Mouse (Mus musculus): ENCODE data around the gene Chst3. TPM values are rescaled to one million over a fixed set of nuclear protein-coding genes. Genes with fewer than 3 reads are reported as not detected.
A peak's percentile ranks its signal among the peaks of the same experiment; 100 is the strongest.
"Not testable (repeated sequence)": the region's sequence is repeated elsewhere in the genome, so short reads cannot be mapped to it uniquely, and the experiment has no call there.

The Chst3 gene
- polyA plus RNA-seq, 1 experiment from 2014 or later = 1.3 TPM

- ATAC-seq (replicated peaks; ENCODE audit: low FRiP score, low TSS enrichment, low read depth) (no peak), DNase-seq (ENCODE audit: low spot score) (no peak)
- Histone ChIP-seq H3K27me3 (replicated peaks; ENCODE audit: control insufficient read depth, insufficient read depth, low read length) (no peaks in the 10 kb centered on the region), H3K4me3 (ENCODE audit: low read depth, low read length) (no peak overlapping the region), H3K36me3 (ENCODE audit: control insufficient read depth, insufficient read depth, low read length) (no peaks in the 10 kb centered on the region), H3K9me3 (ENCODE audit: control insufficient read depth, low read length) (no peaks in the 10 kb centered on the region), H3K4me1 (replicated peaks; ENCODE audit: control insufficient read depth, insufficient read depth, low read length) (0 out of 2 replicates have a peak, but pooled peaks cover 3% of the 10 kb centered on the region), H3K27ac (ENCODE audit: low read depth) (no peak overlapping the region), H3K4me2 (ENCODE audit: low read length) (no peak overlapping the region), H3K9ac (ENCODE audit: low read length) (no peak overlapping the region)
- WGBS = 78% methylated on average over 5 of the region's 5 CpGs
Measured at GRCm38 (mm10) chr10:60243941-60244340, 24.9 kb upstream of the Chst3 start.

DNA sequence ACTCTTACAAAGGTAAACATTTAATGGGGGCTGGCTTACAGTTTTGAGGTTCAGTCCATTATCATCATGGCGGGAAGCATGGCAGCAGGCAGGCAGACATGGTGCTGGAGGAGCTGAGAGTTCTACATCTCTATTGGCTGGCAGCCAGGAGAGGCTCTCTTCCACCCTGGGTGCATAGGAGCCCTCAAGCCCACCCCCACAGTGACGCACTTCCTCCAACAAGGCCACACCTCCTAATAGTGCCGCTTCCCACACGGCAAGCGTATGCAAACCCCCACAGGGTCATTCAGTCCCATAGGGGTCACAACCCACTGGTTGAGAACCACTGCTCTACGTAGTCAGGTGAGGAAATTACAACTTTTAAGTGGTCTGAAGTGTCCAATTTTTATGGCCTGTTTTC, 21.4 kb upstream of the Chst3 start:
- H3K9ac ChIP-seq (ENCODE audit: low read length) = no peak overlapping the region
- H3K27ac ChIP-seq (ENCODE audit: low read depth) = no peak overlapping the region
- no peak overlapping the region for H3K4me3 ChIP-seq (ENCODE audit: low read depth, low read length)
- 0 out of 2 replicates have a peak, but pooled peaks cover 3% of the 10 kb centered on the region for H3K4me1 ChIP-seq (replicated peaks; ENCODE audit: control insufficient read depth, insufficient read depth, low read length)
- DNase-seq (ENCODE audit: low spot score) = no peak
- no peak for ATAC-seq (replicated peaks; ENCODE audit: low FRiP score, low TSS enrichment, low read depth)
- H3K27me3 ChIP-seq (replicated peaks; ENCODE audit: control insufficient read depth, insufficient read depth, low read length) = no peaks in the 10 kb centered on the region
- no peaks in the 10 kb centered on the region for H3K9me3 ChIP-seq (ENCODE audit: control insufficient read depth, low read length)
- no peak overlapping the region for H3K4me2 ChIP-seq (ENCODE audit: low read length)
- no peaks in the 10 kb centered on the region for H3K36me3 ChIP-seq (ENCODE audit: control insufficient read depth, insufficient read depth, low read length)
- 88% methylated on average over 6 of the region's 6 CpGs for WGBS

GRCm38 (mm10) chr10:60237475-60238154, 18.6 kb upstream of the Chst3 start:
- H3K4me3 ChIP-seq (ENCODE audit: low read depth, low read length) = no peak overlapping the region
- 64% methylated on average over 10 of the region's 10 CpGs for WGBS
- ATAC-seq (replicated peaks; ENCODE audit: low FRiP score, low TSS enrichment, low read depth) (no peak), DNase-seq (ENCODE audit: low spot score) (peak; percentile 76)
- no peaks in the 10 kb centered on the region for H3K27me3 ChIP-seq (replicated peaks; ENCODE audit: control insufficient read depth, insufficient read depth, low read length)
- H3K9ac ChIP-seq (ENCODE audit: low read length) = no peak overlapping the region
- H3K27ac ChIP-seq (ENCODE audit: low read depth) = no peak overlapping the region
- no peaks in the 10 kb centered on the region for H3K4me1 ChIP-seq (replicated peaks; ENCODE audit: control insufficient read depth, insufficient read depth, low read length)
- no peaks in the 10 kb centered on the region for H3K36me3 ChIP-seq (ENCODE audit: control insufficient read depth, insufficient read depth, low read length)
- no peaks in the 10 kb centered on the region for H3K9me3 ChIP-seq (ENCODE audit: control insufficient read depth, low read length)
- H3K4me2 ChIP-seq (ENCODE audit: low read length) = no peak overlapping the region

DNA sequence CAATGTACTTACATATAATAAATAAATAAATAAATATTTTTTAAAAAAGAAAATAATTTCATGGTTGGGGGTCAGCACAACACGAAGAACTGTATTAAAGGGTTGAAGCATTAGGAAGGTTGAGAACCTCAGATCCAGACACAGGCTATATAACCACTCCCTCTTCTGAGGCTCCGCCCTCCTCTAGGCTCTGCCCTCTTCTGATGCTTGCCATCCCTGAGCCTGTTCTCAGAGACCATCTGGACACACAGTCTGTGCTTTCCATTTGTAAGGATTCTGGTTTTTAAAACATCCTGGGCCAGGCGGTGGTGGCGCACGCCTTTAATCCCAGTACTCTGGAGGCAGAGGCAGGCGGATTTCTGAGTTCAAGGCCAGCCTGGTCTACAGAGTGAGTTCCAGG, 16.8 kb upstream of the Chst3 start:
- not testable (repeated sequence) for ATAC-seq (replicated peaks; ENCODE audit: low FRiP score, low TSS enrichment, low read depth); H3K36me3 ChIP-seq (ENCODE audit: control insufficient read depth, insufficient read depth, low read length); H3K27ac ChIP-seq (ENCODE audit: low read depth); H3K9ac ChIP-seq (ENCODE audit: low read length); H3K9me3 ChIP-seq (ENCODE audit: control insufficient read depth, low read length); H3K4me1 ChIP-seq (replicated peaks; ENCODE audit: control insufficient read depth, insufficient read depth, low read length); DNase-seq (ENCODE audit: low spot score); H3K27me3 ChIP-seq (replicated peaks; ENCODE audit: control insufficient read depth, insufficient read depth, low read length); H3K4me3 ChIP-seq (ENCODE audit: low read depth, low read length); H3K4me2 ChIP-seq (ENCODE audit: low read length)
- 92% methylated on average over 6 of the region's 6 CpGs for WGBS

- no peak overlapping the region for H3K4me3 ChIP-seq (ENCODE audit: low read depth, low read length)
- H3K27ac ChIP-seq (ENCODE audit: low read depth) = no peak overlapping the region
- WGBS = 76% methylated on average over 9 of the region's 9 CpGs
- ATAC-seq (replicated peaks; ENCODE audit: low FRiP score, low TSS enrichment, low read depth) (no peak), DNase-seq (ENCODE audit: low spot score) (no peak)
- H3K27me3 ChIP-seq (replicated peaks; ENCODE audit: control insufficient read depth, insufficient read depth, low read length) = no peaks in the 10 kb centered on the region
- no peaks in the 10 kb centered on the region for H3K36me3 ChIP-seq (ENCODE audit: control insufficient read depth, insufficient read depth, low read length)
- no peaks in the 10 kb centered on the region for H3K9me3 ChIP-seq (ENCODE audit: control insufficient read depth, low read length)
- H3K9ac ChIP-seq (ENCODE audit: low read length) = no peak overlapping the region
- H3K4me1 ChIP-seq (replicated peaks; ENCODE audit: control insufficient read depth, insufficient read depth, low read length) = no peaks in the 10 kb centered on the region
- no peak overlapping the region for H3K4me2 ChIP-seq (ENCODE audit: low read length)
Measured at GRCm38 (mm10) chr10:60234006-60234405, 14.9 kb upstream of the Chst3 start.

DNA sequence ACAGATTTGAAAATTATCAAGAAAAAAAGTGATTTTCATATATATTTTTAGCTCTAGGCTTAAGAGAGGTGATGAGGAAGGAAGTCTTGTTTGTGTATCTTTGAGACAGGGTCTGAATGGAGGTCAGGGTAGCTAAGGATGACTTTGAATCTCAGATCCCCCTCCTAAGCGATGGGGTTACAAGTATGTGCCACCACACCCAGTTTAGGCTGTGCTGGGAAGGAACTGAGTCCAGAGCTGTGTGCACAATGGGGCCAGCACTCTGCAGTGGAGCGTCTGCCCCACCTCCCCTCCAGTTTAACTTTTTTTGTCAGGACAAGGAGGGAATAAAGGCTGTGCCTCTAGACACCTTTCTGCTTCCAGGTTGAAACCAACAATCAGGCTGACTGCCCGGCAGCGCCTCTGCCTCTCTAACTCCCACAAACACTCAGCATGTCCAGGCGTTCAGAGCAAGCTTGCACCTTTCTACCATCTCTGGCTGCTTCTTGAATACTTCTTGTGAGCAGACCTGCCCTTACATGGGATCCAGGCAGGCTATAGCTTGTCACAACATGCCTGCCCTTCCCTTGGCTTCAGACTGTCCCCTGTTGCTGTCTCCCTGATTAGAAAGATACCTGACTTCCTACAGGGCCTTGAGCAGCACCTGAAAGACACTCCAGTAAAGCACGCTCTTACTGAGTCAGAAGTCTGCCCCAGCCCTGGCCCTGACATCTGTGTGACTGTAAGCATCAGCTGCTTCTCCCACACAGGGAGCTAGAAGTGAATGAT, 11.4 kb upstream of the Chst3 start:
- ATAC-seq (replicated peaks; ENCODE audit: low FRiP score, low TSS enrichment, low read depth) = no peak

DNA sequence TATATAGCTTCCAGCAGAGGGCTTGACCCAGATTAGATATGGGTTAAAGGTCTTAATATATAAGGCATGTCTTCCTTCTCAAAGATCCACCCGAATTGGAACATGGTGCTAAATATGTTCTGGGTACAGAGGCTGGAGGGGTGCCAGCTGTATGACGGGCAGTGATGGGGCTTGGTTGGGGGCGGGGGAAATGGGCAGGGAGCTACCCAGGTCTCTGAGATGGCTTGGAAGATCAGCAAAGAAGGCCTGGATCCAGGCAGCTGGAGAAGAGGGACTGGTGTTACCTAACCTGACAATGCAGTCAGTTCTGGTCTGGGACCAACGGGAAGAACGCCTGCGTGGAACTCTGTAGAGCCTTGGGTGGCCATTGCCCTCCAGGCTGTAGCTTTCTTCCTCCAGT, 10.1 kb upstream of the Chst3 start:
- H3K9me3 ChIP-seq (ENCODE audit: control insufficient read depth, low read length) = no peaks in the 10 kb centered on the region
- no peak overlapping the region for H3K4me2 ChIP-seq (ENCODE audit: low read length)
- no peak overlapping the region for H3K9ac ChIP-seq (ENCODE audit: low read length)
- no peak overlapping the region for H3K4me3 ChIP-seq (ENCODE audit: low read depth, low read length)
- H3K4me1 ChIP-seq (replicated peaks; ENCODE audit: control insufficient read depth, insufficient read depth, low read length) = no peaks in the 10 kb centered on the region
- no peaks in the 10 kb centered on the region for H3K36me3 ChIP-seq (ENCODE audit: control insufficient read depth, insufficient read depth, low read length)
- ATAC-seq (replicated peaks; ENCODE audit: low FRiP score, low TSS enrichment, low read depth) = no peak
- no peak overlapping the region for H3K27ac ChIP-seq (ENCODE audit: low read depth)
- no peak for DNase-seq (ENCODE audit: low spot score)
- WGBS = 88% methylated on average over 6 of the region's 6 CpGs
- no peaks in the 10 kb centered on the region for H3K27me3 ChIP-seq (replicated peaks; ENCODE audit: control insufficient read depth, insufficient read depth, low read length)

More for the DNA sequence above, 11.4 kb upstream of the Chst3 start:
- Histone ChIP-seq H3K4me1 (replicated peaks; ENCODE audit: control insufficient read depth, insufficient read depth, low read length) (no peaks in the 10 kb centered on the region), H3K36me3 (ENCODE audit: control insufficient read depth, insufficient read depth, low read length) (no peaks in the 10 kb centered on the region), H3K9me3 (ENCODE audit: control insufficient read depth, low read length) (no peaks in the 10 kb centered on the region), H3K9ac (ENCODE audit: low read length) (no peak overlapping the region), H3K4me2 (ENCODE audit: low read length) (no peak overlapping the region), H3K27me3 (replicated peaks; ENCODE audit: control insufficient read depth, insufficient read depth, low read length) (no peaks in the 10 kb centered on the region), H3K27ac (ENCODE audit: low read depth) (no peak overlapping the region), H3K4me3 (ENCODE audit: low read depth, low read length) (no peak overlapping the region)
- no peak for DNase-seq (ENCODE audit: low spot score)
- 72% methylated on average over 6 of the region's 6 CpGs for WGBS

DNA sequence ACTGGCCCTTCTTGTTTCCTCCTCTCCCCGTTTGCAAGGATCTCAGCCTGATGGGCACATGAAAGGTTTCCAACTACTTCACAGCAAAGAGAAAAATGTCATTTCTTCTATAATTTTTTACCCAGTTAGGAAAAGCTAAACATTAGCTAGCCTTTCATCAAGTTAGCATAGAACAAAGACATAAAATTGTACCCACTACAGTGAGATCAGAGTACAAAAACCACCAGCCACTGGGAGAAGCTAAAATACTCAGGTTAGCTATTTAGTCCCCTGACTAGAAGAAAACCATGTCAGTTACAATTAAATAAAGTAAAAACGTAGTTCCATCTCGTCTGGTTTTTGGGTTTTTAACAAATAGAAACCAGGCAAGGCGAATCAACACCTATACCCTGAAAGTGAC, 8.6 kb upstream of the Chst3 start:
- no peaks in the 10 kb centered on the region for H3K9me3 ChIP-seq (ENCODE audit: control insufficient read depth, low read length)
- H3K4me1 ChIP-seq (replicated peaks; ENCODE audit: control insufficient read depth, insufficient read depth, low read length) = no peaks in the 10 kb centered on the region
- no peaks in the 10 kb centered on the region for H3K27me3 ChIP-seq (replicated peaks; ENCODE audit: control insufficient read depth, insufficient read depth, low read length)
- H3K9ac ChIP-seq (ENCODE audit: low read length) = no peak overlapping the region
- no peak overlapping the region for H3K4me3 ChIP-seq (ENCODE audit: low read depth, low read length)
- no peak overlapping the region for H3K4me2 ChIP-seq (ENCODE audit: low read length)
- ATAC-seq (replicated peaks; ENCODE audit: low FRiP score, low TSS enrichment, low read depth) (no peak), DNase-seq (ENCODE audit: low spot score) (no peak)
- no peak overlapping the region for H3K27ac ChIP-seq (ENCODE audit: low read depth)
- 77% methylated on average over 4 of the region's 4 CpGs for WGBS
- no peaks in the 10 kb centered on the region for H3K36me3 ChIP-seq (ENCODE audit: control insufficient read depth, insufficient read depth, low read length)

DNA sequence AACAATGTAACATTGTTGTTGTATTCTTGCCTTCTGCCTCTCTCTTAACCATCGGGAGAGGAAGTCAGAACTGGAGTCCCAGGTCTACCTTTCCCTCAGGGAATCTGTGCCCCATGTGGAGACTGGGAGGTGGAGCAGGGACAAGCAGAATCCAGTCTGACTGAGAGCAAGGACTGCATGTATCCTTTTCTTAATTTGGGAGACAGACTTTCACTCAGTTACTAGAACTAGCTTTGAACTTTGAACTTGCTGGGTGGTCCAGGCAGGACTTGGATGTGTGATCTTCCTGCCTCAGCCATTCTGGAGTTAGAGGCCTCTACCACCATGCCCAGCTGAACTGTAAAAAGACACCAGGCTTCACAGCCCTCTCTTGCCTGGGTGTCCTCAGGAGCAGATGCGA, 5.5 kb upstream of the Chst3 start:
- Histone ChIP-seq H3K4me2 (ENCODE audit: low read length) (no peak overlapping the region), H3K9ac (ENCODE audit: low read length) (no peak overlapping the region), H3K4me3 (ENCODE audit: low read depth, low read length) (no peak overlapping the region), H3K27ac (ENCODE audit: low read depth) (no peak overlapping the region), H3K9me3 (ENCODE audit: control insufficient read depth, low read length) (no peaks in the 10 kb centered on the region), H3K4me1 (replicated peaks; ENCODE audit: control insufficient read depth, insufficient read depth, low read length) (no peaks in the 10 kb centered on the region), H3K27me3 (replicated peaks; ENCODE audit: control insufficient read depth, insufficient read depth, low read length) (no peaks in the 10 kb centered on the region; the same call in 1 of the 2 replicates), H3K36me3 (ENCODE audit: control insufficient read depth, insufficient read depth, low read length) (no peaks in the 10 kb centered on the region)
- DNase-seq (ENCODE audit: low spot score) = no peak
- ATAC-seq (replicated peaks; ENCODE audit: low FRiP score, low TSS enrichment, low read depth) = no peak
- WGBS = 80% methylated on average over 2 of the region's 2 CpGs

All from intestine, embryonic 14.5 days (tissue).